In the genomic region with DNA sequence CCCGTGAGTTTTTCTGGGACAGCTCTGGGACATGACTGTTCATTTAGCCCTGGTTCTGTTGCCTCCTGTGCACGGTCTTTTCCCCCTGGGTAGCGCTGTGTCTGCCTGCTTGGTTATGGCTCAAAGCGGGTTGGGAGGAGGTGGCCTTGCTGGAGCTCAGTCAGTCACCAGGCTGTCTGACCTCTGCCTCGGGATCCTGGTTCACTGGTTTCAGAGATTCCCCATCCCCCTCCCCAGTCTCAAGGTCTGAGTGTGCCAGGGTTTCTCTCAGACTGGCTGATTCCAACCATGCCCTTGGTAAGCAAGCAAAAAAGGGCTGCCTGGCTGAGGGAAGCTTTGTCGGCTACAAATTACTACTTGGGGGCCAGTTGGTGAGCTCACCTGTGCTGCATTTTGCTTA, we compare ENCODE assay signal across 10 mouse cellular contexts.
DNase-seq lines count a peak whose midpoint lies in the region; ATAC-seq and TF ChIP-seq lines count a peak whose summit lies in the region.
"Had no signal": no experiment of that assay in that cellular context is flagged by ENCODE, and none has a peak within 500 bp of the region (broad histone marks: within the 10 kb centered on the region; RNA-seq: fewer than 3 reads in every experiment).

No protein-coding gene starts in this region.

- H3K27me3 ChIP-seq in limb, embryonic 10.5 days (ENCODE audit: low read depth, poor library complexity, severe bottlenecking): no peaks in the 10 kb centered on the region
- H3K27me3 ChIP-seq in stomach, postnatal 0 days (ENCODE audit: control insufficient read depth, insufficient read depth, low read length): no peaks in the 10 kb centered on the region
- no peaks in the 10 kb centered on the region for H3K27me3 ChIP-seq in heart, adult 2 months (ENCODE audit: control insufficient read depth, insufficient read depth, low read length)
- H3K27me3 ChIP-seq: heart, embryonic 15.5 days had no signal

- H3K4me3 ChIP-seq in limb, embryonic 10.5 days: no peak overlapping the region
- no peak overlapping the region for H3K4me3 ChIP-seq in stomach, postnatal 0 days (ENCODE audit: low read depth, low read length)
- no peak overlapping the region for H3K4me3 ChIP-seq in heart, adult 2 months
- H3K4me3 ChIP-seq: heart, embryonic 15.5 days had no signal

- no peak overlapping the region for H3K4me2 ChIP-seq in stomach, postnatal 0 days (replicated peaks; ENCODE audit: low read depth)
- H3K4me2 ChIP-seq: heart, embryonic 15.5 days had no signal

- 0 out of 2 replicates have a peak, but pooled peaks cover 4% of the 10 kb centered on the region for H3K36me3 ChIP-seq in limb, embryonic 10.5 days
- no peaks in the 10 kb centered on the region for H3K36me3 ChIP-seq in stomach, postnatal 0 days (ENCODE audit: control insufficient read depth, insufficient read depth, low read length)
- H3K36me3 ChIP-seq in heart, adult 2 months (ENCODE audit: control insufficient read depth, insufficient read depth, low read length): no peaks in the 10 kb centered on the region
- H3K36me3 ChIP-seq: heart, embryonic 15.5 days had no signal

- intact Hi-C loops in heart, adult 2 months (cut with DNase I): loop anchor here (2.0 kb wide), 2 partner anchors 35 kb away; no protein-coding TSS in a partner anchor

- no peak for TF ChIP-seq EP300 in stomach, postnatal 0 days (optimal IDR thresholded peaks at IDR 0.05)
- TF ChIP-seq EP300 in heart, adult 2 months (IDR thresholded peaks at IDR 0.05; ENCODE audit: insufficient read depth, low read depth, low read length): no peak

- H3K9ac ChIP-seq in stomach, postnatal 0 days (ENCODE audit: low read length): peak overlapping the region; percentile 14; the same call in 1 of the 2 replicates
- no peak overlapping the region for H3K9ac ChIP-seq in heart, adult 2 months (ENCODE audit: low read depth, low read length)
- H3K9ac ChIP-seq: heart, embryonic 15.5 days had no signal

- peak; percentile 39 for DNase-seq in embryo, embryonic 10 days (ENCODE audit: low spot score)
- no peak for DNase-seq in embryo, embryonic 9.5 days (ENCODE audit: extremely low spot score)
- DNase-seq in testis, postnatal 14 days (ENCODE audit: low spot score): peak; percentile 26
- no peak for DNase-seq in testis, postnatal 10 days (ENCODE audit: low spot score)
- no peak for DNase-seq in limb, embryonic 10.5 days (ENCODE audit: low spot score)
- DNase-seq in stomach, postnatal 0 days (ENCODE audit: low spot score): peak; percentile 51
- no peak for DNase-seq in T-cell, adult 2 months (ENCODE audit: low spot score)
- DNase-seq in heart, adult 2 months: no peak
- DNase-seq: thymus, postnatal 36 days had no signal

- H3K9me3 ChIP-seq in limb, embryonic 10.5 days (replicated peaks): no peaks in the 10 kb centered on the region
- H3K9me3 ChIP-seq in stomach, postnatal 0 days (ENCODE audit: control insufficient read depth, low read length): no peaks in the 10 kb centered on the region
- H3K9me3 ChIP-seq: heart, embryonic 15.5 days had no signal

- ATAC-seq in stomach, postnatal 0 days (ENCODE audit: low FRiP score, low TSS enrichment): peak; percentile 38

- TF ChIP-seq POLR2A in heart, adult 2 months (IDR thresholded peaks at IDR 0.05; ENCODE audit: insufficient read depth, low read depth, low read length): no peak

- TF ChIP-seq CTCF in stomach, postnatal 0 days (IDR thresholded peaks at IDR 0.05; ENCODE audit: low read depth): no peak
- no peak for TF ChIP-seq CTCF in heart, adult 2 months (IDR thresholded peaks at IDR 0.05)

- WGBS in limb, embryonic 10.5 days: 52% methylated on average over 6 of the region's 6 CpGs
- WGBS in stomach, postnatal 0 days: 48% methylated on average over 6 of the region's 6 CpGs
- 72% methylated on average over 6 of the region's 6 CpGs for WGBS in heart, adult 2 months

- H3K79me2 ChIP-seq in heart, adult 2 months (replicated peaks; ENCODE audit: control insufficient read depth, insufficient read depth, low read length): 0 out of 2 replicates have a peak, but pooled peaks cover 1% of the 10 kb centered on the region

- H3K4me1 ChIP-seq in limb, embryonic 10.5 days: peaks cover 72% of the 10 kb centered on the region
- H3K4me1 ChIP-seq in stomach, postnatal 0 days (replicated peaks; ENCODE audit: control insufficient read depth, insufficient read depth): peaks cover 17% of the 10 kb centered on the region
- H3K4me1 ChIP-seq in heart, adult 2 months (ENCODE audit: control insufficient read depth, insufficient read depth, low read length): peaks cover 27% of the 10 kb centered on the region

- peak overlapping the region; percentile 79 for H3K27ac ChIP-seq in limb, embryonic 10.5 days
- peak overlapping the region; percentile 90 for H3K27ac ChIP-seq in stomach, postnatal 0 days (replicated peaks)
- no peak overlapping the region; the same call in 1 of the 2 replicates for H3K27ac ChIP-seq in heart, adult 2 months
- H3K27ac ChIP-seq: heart, embryonic 15.5 days had no signal

Comparison
In these comparisons a context has a peak if more than half of its experiments do, and no peak if none do; other contexts are left out.
1. DNase-seq: peak in embryo, embryonic 10 days (single experiment), testis, postnatal 14 days (single experiment) and stomach, postnatal 0 days (single experiment); none in embryo, embryonic 9.5 days (single experiment), testis, postnatal 10 days (single experiment), limb, embryonic 10.5 days (single experiment), T-cell, adult 2 months (single experiment) and heart, adult 2 months (0 of 2).